Mouse (Mus musculus): ENCODE measurements around the gene Nkx3-2.

Nkx3-2 gene

GRCm38 (mm10) chr5:41762141-41762946 is 2.0 kb downstream of the Nkx3-2 start:
- no peak for DNase-seq (ENCODE audit: low spot score in 2 of 2)

DNA sequence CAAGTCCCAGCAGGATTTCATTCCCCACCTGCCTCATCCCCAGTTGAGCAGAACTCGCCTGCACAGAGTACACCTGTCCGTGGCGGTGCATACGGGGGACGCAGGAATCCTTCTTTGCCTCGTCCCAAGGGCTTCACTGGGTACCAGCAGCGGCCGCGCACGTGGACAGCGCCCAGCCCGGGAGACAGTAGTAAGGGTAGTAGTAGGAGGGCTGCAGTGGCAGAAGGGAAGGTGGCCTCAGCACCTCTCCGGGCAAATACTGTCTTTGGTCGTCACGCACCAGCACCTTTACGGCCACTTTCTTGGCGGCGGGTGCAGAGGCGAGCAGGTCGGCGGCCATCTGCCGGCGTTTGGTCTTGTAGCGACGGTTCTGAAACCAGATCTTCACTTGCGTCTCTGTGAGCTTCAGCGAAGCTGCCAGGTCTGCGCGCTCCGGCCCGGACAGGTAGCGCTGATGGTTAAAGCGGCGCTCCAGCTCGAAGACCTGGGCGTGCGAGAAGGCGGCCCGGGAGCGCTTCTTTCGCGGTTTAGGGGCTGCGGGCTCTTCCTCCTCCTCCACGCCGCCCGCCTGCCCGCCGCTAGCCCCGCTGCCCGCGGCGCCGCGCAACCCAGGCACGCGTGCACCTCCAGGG is 2.7 kb downstream of the Nkx3-2 start:
- no peak for DNase-seq (ENCODE audit: low spot score in 2 of 2)

DNA sequence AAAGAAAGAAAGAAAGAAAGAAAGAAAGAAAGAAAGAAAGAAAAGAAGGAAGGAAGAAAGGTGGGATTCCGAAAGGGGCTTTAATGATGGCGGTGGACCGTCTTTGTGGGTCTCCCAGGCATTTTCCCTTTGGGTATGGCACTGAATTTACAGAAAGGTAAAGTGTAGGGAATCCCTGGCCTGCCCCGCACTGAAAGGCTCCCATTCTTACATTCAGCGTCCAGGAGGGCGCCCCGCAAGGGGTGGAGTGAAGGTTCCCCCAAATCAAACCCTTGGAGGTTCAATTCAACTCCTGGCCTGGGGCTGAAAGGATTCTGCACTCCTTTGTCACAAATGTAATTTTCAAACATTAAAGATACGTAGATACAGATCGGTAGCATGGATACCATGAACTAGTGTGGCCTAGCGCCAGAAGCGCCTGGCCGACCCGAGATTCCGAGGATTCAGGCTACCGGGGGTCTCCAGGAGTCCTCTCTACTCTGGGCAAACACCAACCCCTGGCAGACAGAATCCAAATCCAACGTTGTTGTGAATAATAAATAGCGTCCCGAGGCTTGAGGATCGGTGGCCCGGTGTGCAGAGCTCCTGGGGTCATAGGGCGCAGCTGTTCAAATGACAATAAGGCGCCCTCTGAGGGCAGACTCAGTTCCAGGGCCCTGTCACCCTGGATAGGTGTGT is 3.3 kb downstream of the Nkx3-2 start:
- DNase-seq (ENCODE audit: low spot score in 2 of 2) = no peak

DNA sequence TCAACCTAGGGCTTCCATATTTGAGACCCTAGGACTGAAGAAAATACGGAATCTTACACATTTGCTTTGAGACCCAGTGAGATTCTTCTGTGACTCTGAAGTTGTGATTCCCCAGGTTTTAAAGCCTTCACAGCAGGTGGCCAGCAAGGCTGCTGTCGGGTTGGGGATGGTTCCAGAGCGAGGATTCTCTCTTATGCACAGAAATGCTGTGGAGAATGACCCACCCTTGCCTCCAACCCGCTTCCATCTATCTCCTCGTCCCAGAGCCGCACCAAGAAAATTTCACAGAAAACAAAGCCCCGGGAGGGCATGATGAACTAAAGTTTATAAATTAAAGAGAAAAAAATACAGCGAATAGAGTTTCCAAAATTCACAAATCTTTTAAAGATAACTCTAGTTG is 4.2 kb downstream of the Nkx3-2 start:
- no peak for DNase-seq (ENCODE audit: low spot score in 2 of 2)

GRCm38 (mm10) chr5:41758671-41759639 is 5.3 kb downstream of the Nkx3-2 start:
- DNase-seq (ENCODE audit: low spot score in 2 of 2) = no peak

- no peak for DNase-seq (ENCODE audit: low spot score in 2 of 2)
Observed at GRCm38 (mm10) chr5:41757338-41757737, 7.0 kb downstream of the Nkx3-2 start.

DNA sequence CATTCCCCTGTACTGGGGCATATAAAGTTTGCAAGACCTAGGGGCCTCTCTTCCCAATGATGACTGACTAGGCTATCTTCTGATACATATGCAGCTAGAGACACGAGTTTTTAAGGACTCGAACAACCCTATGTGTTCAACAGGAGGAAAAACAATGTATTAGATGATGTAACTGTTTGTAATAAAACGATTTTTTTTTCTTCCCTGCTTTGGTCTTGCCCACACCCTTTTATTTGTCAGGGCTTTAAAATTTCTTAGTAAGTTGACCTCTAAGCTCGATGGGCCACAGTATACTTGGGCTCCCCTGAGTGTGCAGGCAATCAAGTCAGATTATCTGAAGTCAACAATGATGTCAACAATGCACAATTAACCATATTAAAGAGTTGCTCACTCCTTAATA is 7.9 kb downstream of the Nkx3-2 start:
- DNase-seq (ENCODE audit: low spot score in 2 of 2) = no peak

DNA sequence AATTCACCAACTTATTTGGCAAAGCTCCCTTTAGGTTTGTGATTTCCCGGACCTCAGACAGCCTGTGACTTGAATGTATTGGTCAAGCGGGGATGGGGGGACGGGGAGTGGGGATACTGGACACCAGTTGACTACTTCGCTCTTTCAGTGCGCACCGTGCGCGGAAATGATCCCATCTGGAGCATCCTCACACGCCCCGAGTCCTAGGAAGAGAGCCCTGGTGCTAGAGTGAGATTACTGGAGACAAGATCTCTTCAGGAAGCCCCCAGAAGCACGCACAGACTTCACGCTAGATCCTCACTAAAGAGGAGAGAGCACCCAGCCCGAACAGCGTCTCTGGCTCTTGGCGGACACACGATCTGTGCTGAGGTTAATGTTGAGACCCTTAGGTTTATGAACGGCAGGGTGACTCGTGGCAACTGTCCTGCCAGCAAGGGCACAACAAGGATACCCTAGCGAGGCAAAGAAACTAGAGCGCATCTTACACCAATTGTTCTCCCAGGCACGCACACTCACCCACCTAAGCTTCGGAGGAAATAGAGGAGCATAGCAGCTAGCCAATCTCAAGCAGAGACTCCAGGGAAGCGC is 8.8 kb downstream of the Nkx3-2 start:
- DNase-seq (ENCODE audit: low spot score in 2 of 2) = no peak

GRCm38 (mm10) chr5:41754836-41755235 is 9.5 kb downstream of the Nkx3-2 start:
- no peak for DNase-seq (ENCODE audit: low spot score in 2 of 2)

GRCm38 (mm10) chr5:41754226-41754775 is 10.0 kb downstream of the Nkx3-2 start:
- DNase-seq (ENCODE audit: low spot score in 2 of 2) = no peak

GRCm38 (mm10) chr5:41752721-41753120 is 11.6 kb downstream of the Nkx3-2 start:
- no peak for DNase-seq (ENCODE audit: low spot score in 2 of 2)

GRCm38 (mm10) chr5:41744898-41745780 is 19.2 kb downstream of the Nkx3-2 start:
- DNase-seq (ENCODE audit: low spot score in 2 of 2) = no peak

GRCm38 (mm10) chr5:41744234-41744633 is 20.1 kb downstream of the Nkx3-2 start:
- no peak for DNase-seq (ENCODE audit: low spot score in 2 of 2)

GRCm38 (mm10) chr5:41738817-41739216 is 25.5 kb downstream of the Nkx3-2 start:
- no peak for DNase-seq (ENCODE audit: low spot score in 2 of 2)

- no peak for DNase-seq (ENCODE audit: low spot score in 2 of 2)
Observed at GRCm38 (mm10) chr5:41737039-41737438, 27.3 kb downstream of the Nkx3-2 start.

DNA sequence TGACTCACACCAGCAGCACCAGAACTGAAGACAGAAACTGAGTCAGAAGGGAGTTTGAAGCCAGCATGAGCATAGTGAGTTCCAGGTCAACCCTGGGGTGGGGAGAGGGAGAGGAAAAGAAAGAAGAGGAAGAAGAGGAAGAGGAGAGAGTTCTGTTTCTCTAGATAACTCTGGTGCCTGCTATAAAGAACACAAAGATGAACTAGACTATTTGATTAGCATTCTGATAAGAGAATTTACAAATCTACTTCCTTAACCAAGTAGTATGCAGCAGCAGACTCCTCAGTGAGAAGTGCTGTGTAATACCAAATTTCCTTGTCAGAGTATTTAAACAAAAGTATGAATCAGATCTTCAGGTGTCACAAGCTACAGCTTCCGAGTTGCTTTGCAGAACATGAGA is 37.3 kb downstream of the Nkx3-2 start:
- DNase-seq (ENCODE audit: low spot score in 2 of 2) = no peak

DNA sequence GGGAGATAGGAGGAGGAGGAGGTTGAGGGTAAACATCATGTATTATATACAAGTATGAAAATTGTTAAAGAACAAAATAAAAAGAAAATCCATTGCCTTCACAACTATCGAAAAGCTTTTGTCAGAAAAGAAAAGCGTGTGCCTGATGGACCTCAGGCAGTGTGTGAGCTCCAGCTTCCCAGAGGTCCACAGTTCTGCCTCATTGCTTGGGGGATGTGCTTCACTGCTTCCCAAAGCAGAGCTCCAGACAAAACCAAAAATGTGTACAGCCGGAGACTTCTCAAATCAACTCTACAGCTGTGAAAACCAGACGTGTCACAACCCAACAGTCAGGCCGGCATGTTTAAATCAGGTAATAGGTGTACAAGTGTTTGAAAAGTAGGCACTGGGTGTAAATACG is 38.7 kb downstream of the Nkx3-2 start:
- no peak for DNase-seq (ENCODE audit: low spot score in 2 of 2)

Data from heart, adult 9 months (tissue).